Mouse (Mus musculus) hematopoietic multipotent progenitor cell, adult 10-12 weeks (in vitro differentiated cells): Measurements from ENCODE around the gene Gm16368. TPM values are rescaled to one million over a fixed set of nuclear protein-coding genes. Genes with fewer than 3 reads are reported as not detected.

Source experiments
- polyA plus RNA-seq: library from polyadenylated mRNA; stranded (reverse); fragments of >175 nt; gene quantifications from 2 replicates; pipeline ENCODE4 v1.2.3, GENCODE M21; 2012; ENCODE audit warnings: low replicate concordance

Gm16368 gene
- polyA plus RNA-seq: not detected in 2 replicates

GRCm38 (mm10) chr12:88083397-88083796 lies at the start of gene Gm16368:
TSS of gene Gm16368 (plus strand) at chr12:88083697.

Other genes starting within 250 kb of the Gm16368 start
- gene Gm2001, start 241.4 kb upstream of the Gm16368 start, polyA plus RNA-seq: not detected in 2 replicates
- not detected in 2 replicates for gene Gm2016, start 209.6 kb upstream of the Gm16368 start, polyA plus RNA-seq
- gene Gm2022, start 188.3 kb upstream of the Gm16368 start, polyA plus RNA-seq: not detected in 2 replicates
- gene Gm2035, start 163.8 kb upstream of the Gm16368 start, polyA plus RNA-seq: not detected in 2 replicates
- gene Gm2042, start 129.6 kb upstream of the Gm16368 start, polyA plus RNA-seq: 0.21 TPM in 1 of 2 replicates, not detected in the other
- not detected in 2 replicates for gene Gm2075, start 71.8 kb upstream of the Gm16368 start, polyA plus RNA-seq
- gene Gm6803, start 64.9 kb upstream of the Gm16368 start, polyA plus RNA-seq: not detected in 2 replicates
- not detected in 2 replicates for gene Gm2056, start 56.7 kb upstream of the Gm16368 start, polyA plus RNA-seq
- not detected in 2 replicates for gene Gm10436, start 98.4 kb downstream of the Gm16368 start, polyA plus RNA-seq
- not detected in 2 replicates for gene Gm8332, start 166.4 kb downstream of the Gm16368 start, polyA plus RNA-seq
- not detected in 2 replicates for gene Gm5662, start 190.8 kb downstream of the Gm16368 start, polyA plus RNA-seq
- gene Gm5039, start 240.3 kb downstream of the Gm16368 start, polyA plus RNA-seq: not detected in 2 replicates